Mouse (Mus musculus) liver, embryonic 14.5 days (tissue): ENCODE results near the gene Smagp.

ENCODE experiments used
- CTCF ChIP-seq: IDR thresholded peaks from 2 replicates; pipeline ENCODE4 v1.5.1; 2016; ENCODE audit warnings: antibody characterized with exemption, low read depth, control low read depth
- EP300 ChIP-seq: IDR thresholded peaks from 2 replicates; pipeline ENCODE4 v1.6.1; 2016; ENCODE audit warnings: antibody characterized with exemption, low read depth

DNA sequence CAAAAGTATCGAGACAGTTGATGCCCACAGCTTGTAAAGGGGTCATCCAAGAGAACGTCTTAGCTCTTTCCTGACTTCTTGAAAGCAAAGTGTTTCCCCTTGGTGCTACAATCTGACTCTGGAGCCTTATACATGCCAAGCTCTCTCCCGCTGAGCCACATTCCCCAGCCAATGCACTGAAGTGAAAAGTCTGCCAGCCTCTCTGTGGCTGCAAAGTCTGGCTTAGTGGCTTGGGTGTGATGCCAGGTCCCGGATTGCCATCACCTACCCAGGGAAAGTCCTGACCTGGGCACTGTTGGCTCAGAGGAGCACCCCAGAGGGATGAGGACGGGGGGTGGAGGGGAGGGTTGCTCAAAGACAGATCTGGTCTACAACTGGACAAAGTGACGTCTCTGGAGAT lies 59.9 kb downstream of the Smagp start:
- TF ChIP-seq EP300 (no peak), CTCF (no peak)
